Mouse (Mus musculus) cerebellum, postnatal 36 days (tissue): ENCODE data around the gene Spo11.

ENCODE experiments used
- DNase-seq, 2 experiments: peaks; one replicate each; pipeline ENCODE4 v3.0.0; 2021 to 2022; ENCODE audit warnings: mixed read lengths in 2 of 2

Gene Spo11

GRCm38 (mm10) chr2:172959006-172959768 lies 18.3 kb upstream of the Spo11 start:
- DNase-seq = no peak

GRCm38 (mm10) chr2:172960350-172960749 lies 17.1 kb upstream of the Spo11 start:
- DNase-seq = no peak

GRCm38 (mm10) chr2:172961211-172961610 lies 16.3 kb upstream of the Spo11 start:
- no peak for DNase-seq

DNA sequence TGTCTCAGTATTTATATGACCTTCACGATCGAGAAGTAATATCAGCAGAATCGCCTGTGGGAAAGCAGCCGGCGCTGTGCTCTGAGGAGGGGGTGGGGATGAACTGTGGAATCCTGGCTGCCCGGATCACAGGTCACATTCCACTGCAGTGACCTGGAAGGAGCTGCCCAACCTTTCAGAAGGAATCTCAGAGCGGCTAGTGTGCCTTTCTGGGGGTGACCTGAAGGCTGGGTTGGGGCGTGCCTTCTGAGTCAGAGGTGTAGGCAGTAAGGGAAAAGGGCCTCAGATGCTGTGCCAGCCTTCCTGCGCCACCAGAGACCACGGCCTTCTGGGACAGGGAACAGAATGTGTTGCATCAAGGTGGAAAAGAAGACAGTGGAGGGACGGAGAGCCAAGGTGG lies 12.3 kb upstream of the Spo11 start:
- DNase-seq = no peak

DNA sequence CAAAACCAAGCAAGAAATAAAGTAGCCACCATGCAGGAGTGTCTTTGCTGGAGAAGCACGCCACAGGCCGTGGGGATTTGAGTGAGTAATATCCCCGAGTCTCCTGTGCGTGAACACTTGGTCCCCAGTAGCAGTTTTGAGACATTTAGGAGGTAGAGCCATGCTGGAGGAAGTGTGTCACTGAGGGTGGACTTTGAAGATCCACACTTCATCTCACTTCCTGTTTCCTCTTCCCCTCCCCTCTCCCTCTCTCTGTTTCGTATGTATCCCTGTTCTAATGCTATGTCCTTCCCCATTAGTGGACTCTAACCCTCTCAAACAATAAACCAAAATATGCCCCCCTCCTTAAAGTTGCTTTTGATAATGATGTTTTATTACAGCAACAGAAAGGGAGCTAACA lies 11.0 kb upstream of the Spo11 start:
- DNase-seq = no peak

DNA sequence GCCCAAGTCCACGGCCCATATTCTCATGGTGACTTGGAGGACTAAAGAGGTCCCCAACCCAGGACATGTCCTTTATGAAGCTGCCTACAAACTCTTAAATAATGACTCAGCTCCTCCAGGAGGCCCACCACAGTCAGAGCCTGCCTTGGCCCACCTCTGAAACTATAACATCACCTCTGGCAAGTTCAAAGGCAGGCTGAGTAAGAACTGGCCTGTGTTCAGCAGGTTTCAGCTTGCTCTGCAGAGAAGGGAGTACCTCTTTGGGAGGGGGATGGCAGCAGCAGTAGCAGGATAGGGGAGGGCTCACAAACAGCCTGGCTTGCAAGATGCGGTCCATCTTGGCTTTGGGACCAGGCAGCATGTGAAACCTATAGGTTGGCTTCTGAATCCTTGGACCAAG lies 5.6 kb upstream of the Spo11 start:
- no peak for DNase-seq

DNA sequence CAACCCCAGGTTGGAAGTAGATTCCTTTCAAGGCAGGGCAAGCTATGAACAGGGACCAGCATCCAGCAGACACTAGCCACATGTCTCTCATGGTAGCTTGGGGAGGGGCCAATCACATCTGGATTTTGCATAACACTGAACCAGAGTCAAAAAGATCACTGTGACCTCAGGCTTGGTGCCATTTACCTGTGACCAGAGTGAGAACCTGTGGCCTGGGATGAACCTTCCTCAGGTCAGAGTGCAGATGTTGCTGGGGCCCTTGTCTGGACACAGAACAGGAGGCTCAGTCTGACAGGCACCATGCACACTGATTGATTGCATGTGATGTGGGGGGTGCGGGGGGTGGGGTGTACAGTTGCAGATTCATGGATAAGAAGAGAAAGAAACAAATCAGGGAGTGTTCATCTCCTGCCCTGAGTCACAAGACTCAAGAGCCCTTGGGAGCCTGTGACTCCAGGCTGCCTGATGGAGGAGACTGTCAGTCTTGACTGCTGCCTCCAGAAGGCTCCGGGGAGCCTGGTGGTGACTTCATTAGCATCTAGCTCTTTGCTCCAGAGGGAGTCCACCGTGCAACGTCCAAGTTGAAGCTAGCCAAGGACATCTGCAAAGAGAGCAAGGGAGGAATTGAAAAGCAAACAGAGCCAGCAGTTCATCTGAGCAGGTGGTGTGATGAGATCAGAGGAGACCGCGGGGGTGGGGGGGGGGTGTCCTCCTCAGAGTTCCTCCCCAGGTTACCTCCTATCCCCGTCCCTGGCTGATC lies 3.5 kb upstream of the Spo11 start:
- DNase-seq = no peak

DNA sequence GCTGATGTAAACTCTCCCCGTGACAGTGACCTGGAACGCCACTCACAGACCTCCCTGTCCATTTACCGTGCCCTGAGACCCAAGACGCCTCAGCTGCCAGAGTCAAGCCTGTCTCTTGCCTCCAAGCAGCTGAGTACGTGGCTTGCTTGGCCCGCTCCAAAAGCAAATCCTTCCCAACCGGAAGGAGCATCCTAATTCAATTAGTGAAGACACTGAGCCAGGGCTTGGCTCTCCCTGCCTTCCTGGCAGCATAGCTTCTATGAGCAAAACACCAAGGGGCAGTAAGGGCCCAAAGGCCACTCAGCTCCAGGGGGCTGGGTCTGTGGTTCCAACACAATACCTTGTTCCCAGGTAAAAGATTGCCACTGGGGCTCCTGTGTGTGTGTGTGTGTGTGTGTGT lies 2.8 kb upstream of the Spo11 start:
- DNase-seq = no peak

- DNase-seq = no peak
These were observed 2.3 kb upstream of the Spo11 start for GRCm38 (mm10) chr2:172975159-172975558.

GRCm38 (mm10) chr2:172976661-172977238 lies 750 bp upstream of the Spo11 start:
- DNase-seq = no peak

GRCm38 (mm10) chr2:172978131-172978633 lies 682 bp downstream of the Spo11 start:
- DNase-seq = no peak

DNA sequence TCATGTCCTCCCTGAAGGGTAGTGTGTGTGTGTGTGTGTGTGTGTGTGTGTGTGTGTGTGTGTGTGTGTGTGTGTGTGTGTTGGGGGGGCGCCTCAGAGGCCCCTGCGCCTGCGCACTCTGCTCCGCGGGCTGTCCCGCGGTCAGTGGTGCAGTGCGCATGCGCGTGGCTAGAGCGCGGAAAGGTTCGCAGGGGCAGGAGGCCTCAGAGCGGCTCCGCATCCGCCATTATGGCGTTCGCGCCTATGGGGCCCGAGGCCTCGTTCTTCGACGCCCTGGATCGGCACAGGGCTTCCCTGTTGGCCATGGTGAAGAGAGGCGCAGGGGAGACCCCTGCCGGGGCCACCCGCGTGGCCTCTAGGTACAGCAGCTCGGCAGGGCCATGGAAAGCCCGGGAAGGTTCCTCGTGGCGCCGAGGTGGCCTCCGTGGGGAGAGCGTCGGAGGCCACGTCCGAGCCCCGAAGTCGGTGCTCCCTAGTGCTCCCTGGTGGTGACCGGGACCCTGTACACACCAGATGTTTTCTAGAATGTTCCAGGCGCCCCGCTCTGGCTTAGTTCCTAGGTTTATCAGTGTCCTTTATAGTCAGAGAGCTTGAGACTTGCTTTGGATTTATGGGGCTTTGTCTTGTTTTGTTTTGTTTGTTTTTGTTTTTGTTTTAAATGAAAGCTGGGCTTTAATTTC lies 2.3 kb downstream of the Spo11 start:
- no peak for DNase-seq

GRCm38 (mm10) chr2:172982776-172983561 lies 5.5 kb downstream of the Spo11 start:
- DNase-seq = no peak

- no peak for DNase-seq
These were observed 12.7 kb downstream of the Spo11 start for GRCm38 (mm10) chr2:172990161-172990560.

- peak; percentile 64 to 66 for DNase-seq
These were observed 18.7 kb downstream of the Spo11 start for GRCm38 (mm10) chr2:172996207-172996606.

GRCm38 (mm10) chr2:172997748-172998147 lies 20.2 kb downstream of the Spo11 start:
- DNase-seq = no peak

DNA sequence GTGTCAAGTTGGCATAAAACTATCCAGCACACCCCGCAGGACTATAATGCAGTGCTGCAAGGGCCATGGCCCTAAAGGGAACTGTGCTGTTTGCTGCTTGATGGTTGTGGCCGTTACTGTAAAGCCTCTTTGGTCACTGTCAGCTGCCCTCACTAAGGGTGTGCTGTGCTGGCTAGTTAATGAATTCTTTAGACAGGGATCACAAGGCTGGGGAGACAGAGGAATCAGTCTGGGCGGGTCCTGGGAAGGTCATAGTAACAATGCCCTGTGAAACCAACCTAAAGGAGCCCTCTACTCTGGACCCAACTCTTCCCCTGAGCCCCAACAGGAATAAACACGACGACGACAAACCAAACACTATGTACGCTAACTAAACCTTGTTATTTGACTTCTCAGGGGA lies 21.0 kb downstream of the Spo11 start:
- no peak for DNase-seq

- peak; percentile 99 for DNase-seq
These were observed 22.3 kb downstream of the Spo11 start, which contains the start of gene Rae1 for GRCm38 (mm10) chr2:172999630-173000284. Rae1 (plus strand) TSS chr2:173000117.

- DNase-seq = no peak
These were observed 22.8 kb downstream of the Spo11 start for GRCm38 (mm10) chr2:173000285-173000652.

- DNase-seq = no peak
These were observed 23.4 kb downstream of the Spo11 start for GRCm38 (mm10) chr2:173000921-173001320.

DNA sequence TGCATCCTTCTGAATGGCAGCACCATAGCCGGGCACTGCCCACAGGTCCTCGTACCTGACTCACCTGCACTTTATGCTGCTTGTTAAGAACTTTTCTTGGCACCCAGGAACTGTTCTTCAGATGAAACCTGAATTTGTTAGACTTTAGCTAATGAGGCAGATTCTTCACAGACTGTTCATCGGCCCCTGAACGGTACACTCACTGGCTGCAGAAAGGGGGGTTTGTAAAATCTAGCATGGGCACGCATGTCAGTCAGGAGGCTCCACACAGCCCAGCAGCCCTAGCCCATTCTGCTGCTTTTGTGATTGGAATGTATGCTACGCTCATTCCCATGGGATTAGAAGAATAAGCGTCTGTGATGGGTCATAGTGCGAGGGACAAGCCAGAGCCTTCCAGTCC lies 26.2 kb downstream of the Spo11 start:
- no peak for DNase-seq

GRCm38 (mm10) chr2:173010220-173010717 lies 32.8 kb downstream of the Spo11 start:
- no peak for DNase-seq
